Mouse (Mus musculus) megakaryocyte progenitor cell, adult 5-6 weeks (primary cell): Measurements from ENCODE around the gene Rtkn2. TPM values are rescaled to one million over a fixed set of nuclear protein-coding genes. Genes with fewer than 3 reads are reported as not detected.

Source experiments
- ATAC-seq: replicated peaks from 2 replicates; pipeline ENCODE4 v1.8.0; 2016; ENCODE audit warnings: mild to moderate bottlenecking, moderate TSS enrichment, inconsistent platforms; ENCODE audit not compliant: poor library complexity
- total RNA-seq, 2 experiments: library from RNA; stranded (forward) in 1 of 2; stranded (reverse) in 1 of 2; fragments of 157-497, 149-512 nt in 1 of 2; fragments of 200-1000 nt in 1 of 2; gene quantifications; 2 replicates each; pipeline versions ENCODE4 v1.2.3 to v1.2.4; 2015 to 2017

Rtkn2 gene
- total RNA-seq (2015): 5.6 and 7.2 TPM in 2 replicates
- total RNA-seq (2017): 11.3 and 13.3 TPM in 2 replicates

- peak; percentile 91 for ATAC-seq
Observed at GRCm38 (mm10) chr10:67979401-67980157, at the start of gene Rtkn2. TSS of gene Rtkn2 (plus strand) at chr10:67979570.

GRCm38 (mm10) chr10:67931328-67931727 lies 48.0 kb upstream of the Rtkn2 start:
- ATAC-seq: no peak

- no peak for ATAC-seq
Observed at GRCm38 (mm10) chr10:67932780-67933179, 46.6 kb upstream of the Rtkn2 start.

GRCm38 (mm10) chr10:67936944-67937343 lies 42.4 kb upstream of the Rtkn2 start:
- ATAC-seq: no peak

- no peak for ATAC-seq
Observed at GRCm38 (mm10) chr10:67937775-67938174, 41.6 kb upstream of the Rtkn2 start.

GRCm38 (mm10) chr10:67939546-67939945 lies 39.8 kb upstream of the Rtkn2 start:
- ATAC-seq: no peak

GRCm38 (mm10) chr10:67943513-67943912 lies 35.9 kb upstream of the Rtkn2 start:
- ATAC-seq: peak; percentile 100

- peak; percentile 63 for ATAC-seq
Observed at GRCm38 (mm10) chr10:67950059-67950748, 29.2 kb upstream of the Rtkn2 start.

GRCm38 (mm10) chr10:67951690-67952089 lies 27.7 kb upstream of the Rtkn2 start:
- ATAC-seq: no peak

- ATAC-seq: no peak
Observed at GRCm38 (mm10) chr10:67955982-67956381, 23.4 kb upstream of the Rtkn2 start.

- peak; percentile 98 for ATAC-seq
Observed at GRCm38 (mm10) chr10:67959982-67960381, 19.4 kb upstream of the Rtkn2 start.

- no peak for ATAC-seq
Observed at GRCm38 (mm10) chr10:67962496-67962895, 16.9 kb upstream of the Rtkn2 start.

- no peak for ATAC-seq
Observed at GRCm38 (mm10) chr10:67964060-67964459, 15.3 kb upstream of the Rtkn2 start.

GRCm38 (mm10) chr10:67965251-67965986 lies 14.0 kb upstream of the Rtkn2 start:
- no peak for ATAC-seq

GRCm38 (mm10) chr10:67966102-67966501 lies 13.3 kb upstream of the Rtkn2 start:
- ATAC-seq: peak; percentile 72

GRCm38 (mm10) chr10:67966983-67967382 lies 12.4 kb upstream of the Rtkn2 start:
- no peak for ATAC-seq

GRCm38 (mm10) chr10:67971166-67971796 lies 8.1 kb upstream of the Rtkn2 start:
- ATAC-seq: no peak

- ATAC-seq: no peak
Observed at GRCm38 (mm10) chr10:67977271-67977670, 2.1 kb upstream of the Rtkn2 start.

- ATAC-seq: no peak
Observed at GRCm38 (mm10) chr10:67983776-67984175, 4.4 kb downstream of the Rtkn2 start.

- peak; percentile 90 for ATAC-seq
Observed at GRCm38 (mm10) chr10:67984271-67984943, 5.0 kb downstream of the Rtkn2 start.

GRCm38 (mm10) chr10:67985100-67985499 lies 5.7 kb downstream of the Rtkn2 start:
- ATAC-seq: no peak
